Mouse (Mus musculus) liver, embryonic 12.5 days (tissue): ENCODE measurements around the gene Gm7257. TPM values are rescaled to one million over a fixed set of nuclear protein-coding genes. Genes with fewer than 3 reads are reported as not detected.

ENCODE experiments used
- ATAC-seq: fragments of 200-750 bp; cut with Nextera tagmentation; 2 replicates; pipeline ENCODE4 v1.8.0; 2017; ENCODE audit warnings: moderate number of reproducible peaks, mild to moderate bottlenecking, moderate library complexity
- H3K27ac ChIP-seq: fragments of 300-500 bp; sonication (generic); 2 replicates; pipeline ENCODE4 v1.5.1; 2016; ENCODE audit warnings: mild to moderate bottlenecking
- H3K27me3 ChIP-seq: fragments of 300-500 bp; sonication (generic); replicated peaks from 2 replicates; pipeline ENCODE4 v1.6.1; 2016; ENCODE audit warnings: mild to moderate bottlenecking, moderate library complexity
- H3K36me3 ChIP-seq: fragments of 300-500 bp; sonication (generic); 2 replicates; pipeline ENCODE4 v1.6.1; 2016; ENCODE audit warnings: mild to moderate bottlenecking, moderate library complexity
- H3K4me1 ChIP-seq: fragments of 300-500 bp; sonication (generic); 2 replicates; pipeline ENCODE4 v1.6.1; 2016
- H3K4me2 ChIP-seq: fragments of 300-500 bp; sonication (generic); 2 replicates; pipeline ENCODE4 v1.6.1; 2016; ENCODE audit warnings: mild to moderate bottlenecking, moderate library complexity
- H3K4me3 ChIP-seq: fragments of 300-500 bp; sonication (generic); 2 replicates; pipeline ENCODE4 v1.5.1; 2016; ENCODE audit warnings: mild to moderate bottlenecking, moderate library complexity
- H3K9ac ChIP-seq: fragments of 300-500 bp; sonication (generic); 2 replicates; pipeline ENCODE4 v1.6.1; 2016; ENCODE audit warnings: mild to moderate bottlenecking, moderate library complexity
- H3K9me3 ChIP-seq: fragments of 300-500 bp; sonication (generic); replicated peaks from 2 replicates; pipeline ENCODE4 v1.6.1; 2016; ENCODE audit warnings: mild to moderate bottlenecking, moderate library complexity
- WGBS: fragments of 180-500 bp; shearing (Covaris S2); methylation state at CpG from one replicate; pipeline ENCODE4 v1.1.7; 2016; ENCODE audit not compliant: insufficient replicate concordance; 5-methylcytosine and 5-hydroxymethylcytosine counted together
- polyA plus RNA-seq: library from polyadenylated mRNA; unstranded; fragments of >200 nt; fragmentation: Nextera tagmentation; extraction: Ambion mirVana; gene quantifications from 2 replicates; pipeline ENCODE4 v1.2.1, GENCODE M21; 2016

The Gm7257 gene
- not detected in 2 replicates for polyA plus RNA-seq

- no peak within 1 kb of the TSS for H3K27ac ChIP-seq
- no peak within 1 kb of the TSS for H3K4me3 ChIP-seq
- no peak for ATAC-seq
- H3K4me2 ChIP-seq: no peak within 1 kb of the TSS
- WGBS: 58% methylated on average over 4 of the region's 4 CpGs
- H3K27me3 ChIP-seq: no peaks in the 10 kb centered on the region
- H3K36me3 ChIP-seq: no peaks in the 10 kb centered on the region
- no peak within 1 kb of the TSS for H3K9ac ChIP-seq
- H3K4me1 ChIP-seq: no peaks in the 10 kb centered on the region
- no peaks in the 10 kb centered on the region for H3K9me3 ChIP-seq
Observed at GRCm38 (mm10) chr9:36431584-36431983, at the start of gene Gm7257. Gene Gm7257, plus strand, starts transcription at chr9:36431884.

- Histone ChIP-seq H3K4me3 (no peak overlapping the region), H3K27me3 (no peaks in the 10 kb centered on the region), H3K27ac (no peak overlapping the region), H3K4me2 (no peak overlapping the region), H3K9ac (no peak overlapping the region), H3K4me1 (no peaks in the 10 kb centered on the region), H3K36me3 (no peaks in the 10 kb centered on the region), H3K9me3 (0 out of 2 replicates have a peak, but pooled peaks cover 7% of the 10 kb centered on the region)
- 44% methylated on average over 2 of the region's 2 CpGs for WGBS
- ATAC-seq: no peak
Observed at GRCm38 (mm10) chr9:36402991-36403390, 28.7 kb upstream of the Gm7257 start.

- Histone ChIP-seq H3K9me3 (no peaks in the 10 kb centered on the region), H3K4me1 (no peaks in the 10 kb centered on the region), H3K36me3 (no peaks in the 10 kb centered on the region), H3K4me3 (no peak overlapping the region), H3K9ac (no peak overlapping the region), H3K27me3 (no peaks in the 10 kb centered on the region), H3K27ac (no peak overlapping the region), H3K4me2 (no peak overlapping the region)
- no peak for ATAC-seq
- 31% methylated on average over 2 of the region's 2 CpGs for WGBS
Observed at GRCm38 (mm10) chr9:36435051-36435764, 3.5 kb downstream of the Gm7257 start.

GRCm38 (mm10) chr9:36475338-36475737 lies 43.7 kb downstream of the Gm7257 start, which contains the start of gene Gm9513:
Gene Gm9513, plus strand, starts transcription at chr9:36475638.
- H3K27me3 ChIP-seq: no peaks in the 10 kb centered on the region
- no peak for ATAC-seq
- WGBS: 51% methylated on average over 3 of the region's 3 CpGs
- H3K9me3 ChIP-seq: no peaks in the 10 kb centered on the region
- no peaks in the 10 kb centered on the region for H3K4me1 ChIP-seq
- no peak within 1 kb of the TSS for H3K27ac ChIP-seq
- no peaks in the 10 kb centered on the region for H3K36me3 ChIP-seq
- H3K4me2 ChIP-seq: no peak within 1 kb of the TSS
- H3K9ac ChIP-seq: no peak within 1 kb of the TSS
- no peak within 1 kb of the TSS for H3K4me3 ChIP-seq

Other genes with a start within 250 kb of the Gm7257 start
- not detected in 2 replicates for gene Gm9513, start 43.8 kb downstream of the Gm7257 start, polyA plus RNA-seq
- not detected in 2 replicates for gene Gm5615, start 110.1 kb downstream of the Gm7257 start, polyA plus RNA-seq
- gene Gm17689, start 150.8 kb downstream of the Gm7257 start, polyA plus RNA-seq: not detected in 2 replicates
- gene A630095E13Rik, start 211.5 kb downstream of the Gm7257 start, polyA plus RNA-seq: not detected in 2 replicates